Mouse (Mus musculus) adrenal gland, postnatal 10 days (tissue): ENCODE data around the gene Depdc1b. TPM values are rescaled to one million over a fixed set of nuclear protein-coding genes. Genes with fewer than 3 reads are reported as not detected.

Experiments
- DNase-seq: peaks from one replicate; pipeline ENCODE4 v3.0.0; 2021; ENCODE audit warnings: mixed read lengths
- total RNA-seq, 2 experiments: library from RNA; stranded (reverse); gene quantifications; 2 replicates each; pipeline ENCODE4 v1.2.3; 2021

Depdc1b gene
- total RNA-seq, 2 experiments from 2014 or later, result 2.7 to 4.1 TPM

- no peak for DNase-seq
Observed at GRCm38 (mm10) chr13:108448348-108448931, 132.3 kb downstream of the Depdc1b start.

GRCm38 (mm10) chr13:108449116-108450097 lies 133.3 kb downstream of the Depdc1b start, which contains the start of gene Pde4d:
Pde4d (plus strand) TSS chr13:108449948.
- no peak for DNase-seq

DNA sequence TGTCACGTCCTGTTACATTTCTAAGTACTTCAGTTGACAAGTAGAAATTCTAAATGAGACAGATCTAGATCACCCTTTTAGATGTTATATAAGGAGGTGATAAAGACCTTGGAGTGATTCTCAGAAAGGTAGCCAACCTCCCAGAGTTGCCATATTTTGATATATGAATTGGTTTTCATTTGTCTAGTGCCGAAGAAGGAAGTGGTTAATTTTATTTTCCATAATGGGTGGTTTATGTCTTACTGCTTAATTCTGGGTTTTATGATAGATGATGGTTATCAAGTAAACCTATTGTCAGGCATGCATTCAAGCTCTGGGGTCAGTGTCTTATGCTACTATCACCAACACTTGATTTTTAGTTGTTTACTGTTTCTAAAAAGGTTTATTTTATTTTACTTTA lies 135.0 kb downstream of the Depdc1b start:
- DNase-seq, result no peak

DNA sequence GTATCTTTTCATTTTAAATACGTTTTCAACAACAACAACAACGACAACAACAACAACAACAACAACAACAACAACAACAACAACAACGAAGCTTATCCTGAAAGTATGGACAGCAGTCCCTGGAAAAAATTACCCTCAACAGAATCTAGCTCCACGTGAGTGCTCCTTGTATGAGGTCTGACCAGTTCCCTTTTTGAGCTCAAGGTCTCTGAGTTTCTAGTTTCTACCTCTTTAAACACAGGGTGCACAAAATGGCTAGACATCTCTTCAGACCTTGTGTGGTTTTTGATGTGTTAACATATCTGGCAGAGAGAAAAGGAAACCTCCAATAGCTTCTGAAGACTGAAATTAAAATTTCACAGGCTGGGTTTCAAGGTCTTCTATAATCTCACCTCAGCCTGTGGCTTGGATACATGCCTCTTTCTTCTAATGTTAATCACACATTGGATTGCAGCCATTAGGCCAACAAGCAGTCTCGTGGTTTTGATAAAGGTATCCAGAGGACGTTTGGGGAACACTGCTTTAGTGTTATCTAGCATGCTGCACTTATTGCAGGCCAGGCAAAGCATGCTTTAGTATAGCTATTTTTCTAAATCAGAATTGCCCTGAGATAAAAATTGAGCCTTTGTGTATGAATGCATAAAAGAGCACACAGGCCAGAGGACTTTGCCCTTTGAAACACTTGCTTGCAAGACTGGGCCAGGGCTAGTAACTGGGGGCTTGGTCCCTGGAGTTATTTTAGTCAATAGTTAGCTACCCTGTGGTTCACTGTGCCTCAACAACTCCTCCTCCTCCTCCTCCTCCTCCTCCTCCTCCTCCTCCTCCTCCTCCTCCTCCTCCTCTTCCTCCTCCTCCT lies 137.2 kb downstream of the Depdc1b start:
- DNase-seq, result no peak

Other genes starting within 250 kb of the Depdc1b start
- gene Ndufaf2, start 157.7 kb upstream of the Depdc1b start, total RNA-seq, result 10 to 100 TPM; 30.4 to 37.3 TPM
- 10 to 100 TPM; 11.5 to 13.3 TPM for gene Ercc8, start 157.6 kb upstream of the Depdc1b start, total RNA-seq
- gene Elovl7, start 101.9 kb upstream of the Depdc1b start, total RNA-seq, result 1 to 10 TPM; 2.3 to 2.4 TPM
- gene Pde4d, start 133.6 kb downstream of the Depdc1b start, total RNA-seq, result 100 to 1,000 TPM in 1 of 2 experiments, 10 to 100 TPM in 1; 70.3 to 101 TPM